8 mouse cellular contexts compared by ENCODE assay signal in the genomic region with DNA sequence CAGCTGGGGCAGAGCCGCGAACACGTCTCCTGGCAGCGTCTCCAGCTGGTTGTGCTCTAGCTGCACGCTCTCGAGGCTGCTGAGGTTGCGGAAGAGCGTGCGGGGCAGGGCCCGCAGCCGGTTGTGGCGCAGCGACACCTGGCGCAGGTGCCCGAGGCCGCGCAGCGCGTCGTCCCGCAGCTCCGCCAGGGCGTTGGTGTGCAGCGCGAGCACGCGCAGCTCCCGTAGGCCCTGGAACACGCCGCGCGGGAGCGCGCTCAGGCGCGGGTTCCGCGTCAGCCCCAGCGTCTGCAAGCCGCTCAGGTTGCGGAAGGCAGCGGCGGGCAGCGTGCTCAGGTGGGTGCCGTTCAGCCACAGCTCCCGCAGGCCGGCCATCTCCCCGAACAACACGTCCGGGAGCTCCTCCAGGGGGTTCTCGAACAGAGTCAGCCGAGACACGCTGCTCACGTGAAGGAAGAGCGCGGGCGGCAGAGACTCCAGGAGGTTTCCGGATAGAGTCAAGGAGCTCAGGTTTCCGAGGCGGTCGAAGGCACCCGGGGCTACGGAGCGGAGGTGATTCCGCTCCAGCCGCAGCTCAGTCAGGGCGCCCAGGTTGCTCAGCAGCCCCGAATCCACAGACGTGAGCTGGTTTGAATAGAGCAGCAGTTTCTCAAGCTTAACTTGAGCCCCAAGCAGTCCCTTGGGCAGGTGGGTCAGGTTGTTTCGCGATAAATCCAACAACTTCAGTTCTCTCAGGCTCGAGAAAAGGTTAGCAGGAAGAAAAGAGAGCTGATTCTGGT. TPM values are rescaled to one million over a fixed set of nuclear protein-coding genes. Genes with fewer than 3 reads are reported as not detected.
DNase-seq lines count a peak whose midpoint lies in the region; ATAC-seq lines count a peak whose summit lies in the region.

No protein-coding gene starts in this region.

- peak overlapping the region; percentile 98 for H3K4me2 ChIP-seq in forebrain, embryonic 16.5 days (ENCODE audit: low read length)

- no peaks in the 10 kb centered on the region for H3K36me3 ChIP-seq in forebrain, embryonic 16.5 days (ENCODE audit: control insufficient read depth, insufficient read depth)
- H3K36me3 ChIP-seq in macrophage (ENCODE audit: inconsistent target) = no peaks in the 10 kb centered on the region

- ATAC-seq in forebrain, embryonic 16.5 days = peak; percentile 80
- no peak; the same call in 1 of the 2 replicates for ATAC-seq in erythroid progenitor cell, adult 5-6 weeks (replicated peaks; ENCODE audit: low FRiP score, poor library complexity, severe bottlenecking)

- peak overlapping the region; percentile 72 for H3K4me3 ChIP-seq in forebrain, embryonic 16.5 days (replicated peaks; ENCODE audit: low read length)
- peak overlapping the region; percentile 5; the same call in 1 of the 2 replicates for H3K4me3 ChIP-seq in macrophage (ENCODE audit: inconsistent target)

- under 1% methylated on average over 72 of the region's 72 CpGs for WGBS in forebrain, embryonic 16.5 days
- WGBS in macrophage (ENCODE audit: missing documents) = under 1% methylated on average over 62 of the region's 72 CpGs

- no peaks in the 10 kb centered on the region for H3K79me2 ChIP-seq in macrophage (ENCODE audit: inconsistent target)

- peaks cover 18% of the 10 kb centered on the region for H3K4me1 ChIP-seq in forebrain, embryonic 16.5 days (replicated peaks; ENCODE audit: control insufficient read depth, insufficient read depth, low read length)

- H3K9me3 ChIP-seq in forebrain, embryonic 16.5 days (ENCODE audit: control insufficient read depth, low read length) = no peaks in the 10 kb centered on the region

- H3K27me3 ChIP-seq in forebrain, embryonic 16.5 days (replicated peaks; ENCODE audit: control insufficient read depth, insufficient read depth, low read length) = peaks cover 38% of the 10 kb centered on the region

- no peak overlapping the region for H3K27ac ChIP-seq in forebrain, embryonic 16.5 days (ENCODE audit: low read length)
- no peak overlapping the region for H3K27ac ChIP-seq in macrophage

- peak; percentile 69 for DNase-seq in WW6 (ENCODE audit: low read depth, low spot score)
- peak; percentile 83 for DNase-seq in cerebellum, adult 11-12 months
- peak; percentile 70 for DNase-seq in induced T-regulatory cell, adult 2 months (ENCODE audit: low read depth)
- peak; percentile 36 to 65 for DNase-seq in left cerebral cortex, adult 9 months (ENCODE audit: low spot score in 2 of 2)
- DNase-seq in right cerebral cortex, postnatal 14 days = peak; percentile 65

- H3K9ac ChIP-seq in forebrain, embryonic 16.5 days (replicated peaks; ENCODE audit: low read depth, low read length) = peak overlapping the region; percentile 71

RNA-seq across cellular contexts. Expression of gene Gp5, which starts 1.8 kb away (rescaled TPM):
- polyA plus RNA-seq in forebrain, embryonic 16.5 days (2015; fragmentation: Nextera tagmentation; extraction: Ambion mirVana) = 0.21 and 0.28 TPM in 2 replicates
- under 1 TPM in 7 of 26 experiments, not detected in 19; 0.36 to 0.51 (median 0.43) TPM for total RNA-seq in macrophage (2018; cell fraction: chromatin; rRNA removed)
- total RNA-seq in macrophage (2018; cell fraction: cytosol; rRNA removed) = under 1 TPM in 16 of 26 experiments, not detected in 10; 0.03 to 0.29 (median 0.14) TPM
- 1 to 10 TPM in 1 of 26 experiments, under 1 TPM in 11, not detected in 14; 0.22 to 2.9 (median 0.35) TPM for total RNA-seq in macrophage (2018; cell fraction: nucleus; rRNA removed)
- polyA plus RNA-seq in macrophage (2018) = 0.15 to 0.60 TPM (median 0.21 TPM) in 3 replicates
- 1.4 and 2.1 TPM in 2 replicates for total RNA-seq in erythroid progenitor cell, adult 5-6 weeks (2015; ENCODE audit: low replicate concordance)
- total RNA-seq in erythroid progenitor cell, adult 5-6 weeks (2017; ENCODE audit: low replicate concordance) = 1.9 TPM in 1 of 2 replicates, not detected in the other

RNA-seq across cellular contexts. Expression of gene Lrrc15, which starts 25.7 kb away (rescaled TPM):
- polyA plus RNA-seq in forebrain, embryonic 16.5 days (2015; fragmentation: Nextera tagmentation; extraction: Ambion mirVana) = 0.06 and 0.22 TPM in 2 replicates
- under 1 TPM in 1 of 26 experiments, not detected in 25; 0.70 TPM for total RNA-seq in macrophage (2018; cell fraction: chromatin; rRNA removed)
- total RNA-seq in macrophage (2018; cell fraction: cytosol; rRNA removed) = not detected
- total RNA-seq in macrophage (2018; cell fraction: nucleus; rRNA removed) = under 1 TPM in 1 of 26 experiments, not detected in 25; 0.55 TPM
- polyA plus RNA-seq in macrophage (2018) = not detected in 3 replicates
- total RNA-seq in erythroid progenitor cell, adult 5-6 weeks (2015; ENCODE audit: low replicate concordance) = not detected in 2 replicates
- under 0.01 TPM in 1 of 2 replicates, not detected in the other for total RNA-seq in erythroid progenitor cell, adult 5-6 weeks (2017; ENCODE audit: low replicate concordance)

RNA-seq across cellular contexts. Expression of gene Cpn2, which starts 41.5 kb away (rescaled TPM):
- polyA plus RNA-seq in forebrain, embryonic 16.5 days (2015; fragmentation: Nextera tagmentation; extraction: Ambion mirVana) = not detected in 2 replicates
- not detected for total RNA-seq in macrophage (2018; cell fraction: chromatin; rRNA removed)
- total RNA-seq in macrophage (2018; cell fraction: cytosol; rRNA removed) = not detected
- not detected for total RNA-seq in macrophage (2018; cell fraction: nucleus; rRNA removed)
- polyA plus RNA-seq in macrophage (2018) = not detected in 3 replicates
- not detected in 2 replicates for total RNA-seq in erythroid progenitor cell, adult 5-6 weeks (2015; ENCODE audit: low replicate concordance)
- total RNA-seq in erythroid progenitor cell, adult 5-6 weeks (2017; ENCODE audit: low replicate concordance) = not detected in 2 replicates
